Mouse (Mus musculus) intestine, embryonic 14.5 days (tissue): ENCODE data around the gene Arhgap5. TPM values are rescaled to one million over a fixed set of nuclear protein-coding genes. Genes with fewer than 3 reads are reported as not detected.

ENCODE experiments used
- ATAC-seq: fragments of 200-750 bp; cut with Nextera tagmentation; replicated peaks from 2 replicates; pipeline ENCODE4 v1.8.0; 2017; ENCODE audit warnings: low read depth, moderate number of reproducible peaks, moderate TSS enrichment, moderate library complexity; ENCODE audit not compliant: low FRiP score, low TSS enrichment
- DNase-seq: peaks from one replicate; pipeline ENCODE4 v3.0.0-alpha.2; 2018; ENCODE audit warnings: low spot score
- H3K27ac ChIP-seq: fragments of 300-500 bp; sonication (generic); 2 replicates; pipeline ENCODE4 v1.5.1; 2014; ENCODE audit warnings: low read depth, mild to moderate bottlenecking, control low read depth
- H3K27me3 ChIP-seq: fragments of 300-500 bp; sonication (generic); replicated peaks from 2 replicates; pipeline ENCODE4 v1.6.1; 2014; ENCODE audit warnings: low read length, control low read depth; ENCODE audit not compliant: control insufficient read depth, insufficient read depth
- H3K36me3 ChIP-seq: fragments of 300-500 bp; sonication (generic); 2 replicates; pipeline ENCODE4 v1.6.1; 2014; ENCODE audit warnings: low read length, control low read depth; ENCODE audit not compliant: control insufficient read depth, insufficient read depth
- H3K4me1 ChIP-seq: fragments of 300-500 bp; sonication (generic); replicated peaks from 2 replicates; pipeline ENCODE4 v1.6.1; 2014; ENCODE audit warnings: low read length, control low read depth, mixed read lengths; ENCODE audit not compliant: control insufficient read depth, insufficient read depth
- H3K4me2 ChIP-seq: fragments of 300-500 bp; sonication (generic); 2 replicates; pipeline ENCODE4 v1.6.1; 2014; ENCODE audit warnings: low read length
- H3K4me3 ChIP-seq: fragments of 300-500 bp; sonication (generic); 2 replicates; pipeline ENCODE4 v1.5.1; 2014; ENCODE audit warnings: low read depth, low read length, control low read depth, mixed read lengths
- H3K9ac ChIP-seq: fragments of 300-500 bp; sonication (generic); 2 replicates; pipeline ENCODE4 v1.6.1; 2014; ENCODE audit warnings: mild to moderate bottlenecking, low read length
- H3K9me3 ChIP-seq: fragments of 300-500 bp; sonication (generic); 2 replicates; pipeline ENCODE4 v1.6.1; 2016; ENCODE audit warnings: low read length, control low read depth; ENCODE audit not compliant: control insufficient read depth
- WGBS: fragments of 180-500 bp; shearing (Covaris S2); extraction: QIAGEN DNeasy Blood & Tissue Kit; methylation state at CpG from one replicate; pipeline ENCODE4 v1.1.7; 2014; 5-methylcytosine and 5-hydroxymethylcytosine counted together
- polyA plus RNA-seq: library from polyadenylated mRNA; unstranded; fragments of >200 nt; fragmentation: Nextera tagmentation; extraction: Ambion mirVana; gene quantifications from 2 replicates; pipeline ENCODE4 v1.2.1, GENCODE M21; 2014

The Arhgap5 gene
- polyA plus RNA-seq: 42.3 and 49.6 TPM in 2 replicates

DNA sequence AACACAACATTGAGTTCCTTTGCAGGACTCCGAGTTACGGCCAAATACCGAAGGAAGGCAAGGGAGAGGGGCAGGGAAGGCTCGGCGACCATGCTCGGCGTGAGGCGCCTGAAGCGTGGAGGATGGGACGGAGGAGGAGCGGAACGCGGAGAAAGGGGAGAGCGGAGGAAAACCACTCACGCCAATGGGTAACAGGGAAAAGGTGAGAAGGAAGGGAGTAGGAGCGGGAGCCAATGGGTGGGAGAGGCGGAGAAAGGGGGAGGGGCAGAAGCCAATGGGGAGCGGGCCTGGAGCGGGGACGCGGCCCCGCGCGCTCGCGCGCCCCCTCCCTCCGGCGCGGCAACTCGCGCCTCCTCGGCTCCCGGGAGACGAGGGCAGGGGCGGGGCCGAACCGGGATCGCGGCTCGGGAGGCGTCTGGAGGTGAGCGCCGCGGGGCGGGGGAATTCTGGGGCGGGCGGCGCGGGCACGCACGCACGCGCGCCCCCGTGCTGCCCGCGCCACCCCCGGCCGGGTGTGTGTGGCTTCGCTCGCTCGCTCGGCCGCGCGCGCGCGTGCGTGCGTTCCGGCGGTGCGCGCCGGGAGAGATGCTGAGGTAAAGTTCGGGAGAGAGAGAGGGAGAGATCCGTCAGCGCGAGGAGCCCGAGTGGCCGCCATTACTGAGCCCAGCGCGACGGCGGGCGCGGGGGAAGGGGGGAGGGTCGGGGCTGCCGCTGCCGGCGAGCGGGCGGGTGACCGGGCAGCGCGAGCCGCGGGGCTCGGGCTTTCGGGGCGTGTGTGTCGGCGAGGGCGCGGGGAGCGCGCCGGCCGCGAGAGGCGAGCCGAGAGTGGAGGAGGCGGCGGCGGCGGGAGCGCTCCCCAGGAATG is at the start of gene Arhgap5:
TSS of gene Arhgap5 (plus strand) at position 517 of the 865 bp plus-strand sequence.
- Histone ChIP-seq H3K27ac (peak within 1 kb of the TSS; percentile 100), H3K4me1 (peaks cover 9% of the 10 kb centered on the region), H3K9ac (peak within 1 kb of the TSS; percentile 96), H3K27me3 (no peaks in the 10 kb centered on the region), H3K36me3 (no peaks in the 10 kb centered on the region), H3K4me2 (peak within 1 kb of the TSS; percentile 77), H3K9me3 (no peaks in the 10 kb centered on the region), H3K4me3 (peak within 1 kb of the TSS; percentile 75)
- DNase-seq (peak; percentile 95), ATAC-seq (peak; percentile 94)
- 1% methylated on average over 58 of the region's 119 CpGs for WGBS

DNA sequence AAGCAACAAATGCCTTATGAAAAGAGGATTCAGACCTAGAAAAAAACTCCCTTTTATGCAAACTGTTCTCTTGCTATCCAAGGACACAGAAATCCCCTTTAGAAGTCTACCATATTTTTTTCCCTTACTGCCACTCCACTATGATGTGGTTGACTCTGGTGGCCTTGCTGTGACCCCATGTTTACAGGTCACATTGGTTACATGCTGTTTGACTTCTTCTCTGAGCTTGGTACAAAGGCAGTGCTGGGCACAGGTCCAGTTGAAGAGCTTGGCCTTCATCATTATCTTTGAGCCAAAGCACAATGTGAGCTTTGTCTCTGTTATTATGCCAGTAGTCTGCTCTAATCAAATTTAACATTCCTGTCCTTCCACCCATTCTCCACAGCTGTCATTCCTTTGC is 39.2 kb upstream of the Arhgap5 start:
- Histone ChIP-seq H3K27me3 (no peaks in the 10 kb centered on the region), H3K4me1 (no peaks in the 10 kb centered on the region), H3K4me3 (no peak overlapping the region), H3K27ac (no peak overlapping the region), H3K9ac (no peak overlapping the region), H3K4me2 (no peak overlapping the region), H3K9me3 (no peaks in the 10 kb centered on the region), H3K36me3 (no peaks in the 10 kb centered on the region)
- ATAC-seq (no peak), DNase-seq (no peak)

DNA sequence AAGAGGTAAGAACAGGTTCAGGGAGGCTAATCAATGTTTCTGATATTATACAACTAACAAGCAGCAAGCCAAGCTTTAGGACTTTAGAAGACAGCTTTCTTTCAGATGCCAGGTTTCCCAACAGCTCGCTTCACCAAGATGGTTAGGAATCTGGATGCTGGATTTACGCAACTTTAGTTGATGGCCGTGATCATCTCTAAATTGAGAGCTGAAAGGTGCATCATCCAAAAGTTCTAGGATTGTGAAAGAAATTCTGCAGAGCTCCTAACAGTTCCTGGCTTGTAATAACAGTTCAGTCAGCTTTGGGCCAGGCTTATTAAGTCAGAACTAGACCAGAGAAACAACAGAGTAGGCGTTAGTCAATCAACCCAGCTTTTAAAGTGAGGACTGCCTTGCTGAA is 32.2 kb upstream of the Arhgap5 start:
- no peak overlapping the region for H3K4me2 ChIP-seq

DNA sequence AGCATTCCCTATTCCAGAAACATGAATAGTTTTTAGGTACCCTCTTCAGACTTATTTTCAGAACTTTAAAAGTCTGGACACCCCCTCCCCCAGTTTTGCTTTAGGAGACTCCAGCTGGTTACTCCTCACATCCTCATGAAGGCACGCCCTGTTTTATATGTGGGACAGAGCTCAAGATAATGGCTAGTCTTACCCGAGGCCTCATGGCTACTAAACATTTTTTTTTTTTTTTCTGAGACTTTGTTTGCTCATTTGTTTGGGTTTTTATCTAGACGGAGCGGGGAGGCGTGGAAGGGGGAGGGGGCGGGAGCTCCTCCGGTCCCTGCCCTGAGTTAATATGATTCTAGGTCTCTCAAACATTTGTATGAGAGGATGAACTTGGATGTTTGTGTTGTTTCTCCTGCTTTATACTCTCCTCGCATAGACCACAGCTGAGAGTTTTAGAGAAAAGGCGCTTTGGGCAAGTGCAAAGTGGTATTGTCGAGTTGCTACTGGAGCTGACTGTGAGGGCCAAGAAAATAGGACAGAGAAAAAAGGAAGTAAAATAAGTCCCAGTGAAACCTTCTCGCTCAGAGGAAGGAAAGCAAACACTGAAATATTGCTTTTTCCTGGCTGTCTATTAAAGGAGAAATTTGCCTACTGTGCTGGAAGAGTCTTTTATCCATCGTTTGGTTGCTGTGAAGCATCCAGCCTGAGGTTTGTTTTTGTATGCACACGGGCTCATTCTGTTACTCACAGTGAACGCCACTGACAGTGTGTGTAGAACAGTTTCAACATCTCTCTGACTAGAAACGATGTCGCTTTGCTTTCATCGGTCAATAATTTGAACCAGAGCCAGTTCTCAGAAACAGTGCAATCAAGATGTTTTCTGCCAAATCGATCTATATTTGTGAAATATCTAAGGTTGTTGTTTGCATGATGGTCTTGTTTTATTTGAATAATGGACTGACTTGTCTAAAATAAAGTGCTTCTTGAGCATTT is 29.5 kb upstream of the Arhgap5 start:
- no peaks in the 10 kb centered on the region for H3K4me1 ChIP-seq
- H3K4me3 ChIP-seq: no peak overlapping the region
- WGBS: 42% methylated on average over 18 of the region's 18 CpGs
- peak overlapping the region; percentile 18 for H3K4me2 ChIP-seq
- no peak overlapping the region for H3K27ac ChIP-seq
- no peaks in the 10 kb centered on the region for H3K9me3 ChIP-seq
- DNase-seq (no peak), ATAC-seq (no peak)
- H3K27me3 ChIP-seq: no peaks in the 10 kb centered on the region
- no peak overlapping the region for H3K9ac ChIP-seq
- no peaks in the 10 kb centered on the region for H3K36me3 ChIP-seq

More for the DNA sequence above, 32.2 kb upstream of the Arhgap5 start:
- H3K27ac ChIP-seq: no peak overlapping the region
- no peak overlapping the region for H3K4me3 ChIP-seq
- WGBS: 83% methylated on average over 4 of the region's 4 CpGs
- no peaks in the 10 kb centered on the region for H3K27me3 ChIP-seq
- no peaks in the 10 kb centered on the region for H3K4me1 ChIP-seq
- no peaks in the 10 kb centered on the region for H3K9me3 ChIP-seq
- DNase-seq (no peak), ATAC-seq (no peak)
- H3K9ac ChIP-seq: no peak overlapping the region
- no peaks in the 10 kb centered on the region for H3K36me3 ChIP-seq

DNA sequence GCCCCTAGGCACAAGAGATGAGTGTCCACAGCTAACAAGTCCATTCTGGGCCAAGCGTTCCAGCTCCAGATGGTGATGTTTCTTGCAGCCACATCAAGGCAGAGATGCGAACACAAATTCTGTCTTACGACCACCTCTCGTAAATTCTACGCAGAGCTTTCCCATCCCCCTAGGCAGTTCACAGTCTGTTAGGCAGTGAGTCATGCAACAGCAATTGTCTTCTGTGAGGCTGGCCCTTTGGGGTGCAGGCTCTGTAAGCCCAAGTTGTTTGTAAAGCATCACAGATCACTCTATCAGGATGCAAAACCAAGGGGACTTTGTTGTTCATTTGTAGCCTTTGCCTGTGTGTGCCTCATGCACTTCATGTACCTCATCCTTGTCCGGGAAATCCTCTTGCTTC is 27.7 kb upstream of the Arhgap5 start:
- H3K4me2 ChIP-seq: no peak overlapping the region
- no peak overlapping the region for H3K27ac ChIP-seq
- no peaks in the 10 kb centered on the region for H3K9me3 ChIP-seq
- H3K9ac ChIP-seq: no peak overlapping the region
- H3K27me3 ChIP-seq: no peaks in the 10 kb centered on the region
- WGBS: 68% methylated on average over 6 of the region's 6 CpGs
- ATAC-seq (no peak), DNase-seq (no peak)
- H3K36me3 ChIP-seq: no peaks in the 10 kb centered on the region
- H3K4me1 ChIP-seq: no peaks in the 10 kb centered on the region
- H3K4me3 ChIP-seq: no peak overlapping the region

DNA sequence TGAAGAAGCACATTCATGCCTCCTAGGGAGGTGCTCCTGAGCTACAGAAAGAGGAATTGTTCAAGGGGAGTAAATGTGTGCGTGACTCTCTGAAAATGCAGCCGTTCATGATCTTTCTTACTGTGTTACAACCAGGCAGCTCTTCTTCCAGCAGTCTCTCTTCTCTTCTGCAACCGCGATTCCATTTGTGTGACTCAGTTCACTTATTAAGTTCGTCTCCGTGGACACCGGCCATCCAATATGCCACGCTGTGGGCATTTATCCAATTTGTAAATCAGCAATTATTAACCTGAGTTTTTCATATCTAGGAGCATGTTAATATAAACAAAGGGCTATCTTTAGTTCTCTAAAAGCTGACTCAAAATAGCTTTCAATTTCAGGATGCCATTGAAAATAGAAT is 25.2 kb upstream of the Arhgap5 start:
- Histone ChIP-seq H3K4me1 (no peaks in the 10 kb centered on the region), H3K4me3 (no peak overlapping the region), H3K4me2 (no peak overlapping the region), H3K27ac (no peak overlapping the region), H3K36me3 (no peaks in the 10 kb centered on the region), H3K27me3 (no peaks in the 10 kb centered on the region), H3K9me3 (no peaks in the 10 kb centered on the region), H3K9ac (no peak overlapping the region)
- ATAC-seq: no peak
- WGBS: 81% methylated on average over 8 of the region's 8 CpGs
- DNase-seq: no peak

DNA sequence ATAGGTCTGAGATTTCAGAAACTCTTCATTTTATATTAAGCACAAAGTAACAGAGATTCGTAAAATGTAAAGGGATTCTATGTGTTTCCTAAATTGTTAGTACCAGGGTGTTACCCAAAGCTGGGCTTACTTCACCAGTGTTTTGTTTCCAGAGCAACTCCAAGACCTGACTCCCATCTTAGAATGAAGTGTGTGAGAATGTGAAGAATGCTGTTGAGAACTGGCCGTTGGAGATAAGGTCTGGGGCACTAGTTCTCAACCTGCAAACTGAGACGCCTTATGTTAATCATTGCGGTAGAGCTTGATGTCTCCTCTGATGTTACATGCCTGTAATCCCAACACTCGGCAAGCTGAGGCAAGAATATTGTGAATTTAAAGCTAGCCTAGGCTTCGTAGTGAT is 24.4 kb upstream of the Arhgap5 start:
- DNase-seq (no peak), ATAC-seq (no peak)
- Histone ChIP-seq H3K27me3 (no peaks in the 10 kb centered on the region), H3K9me3 (no peaks in the 10 kb centered on the region), H3K4me3 (no peak overlapping the region), H3K27ac (no peak overlapping the region), H3K36me3 (no peaks in the 10 kb centered on the region), H3K9ac (no peak overlapping the region), H3K4me2 (no peak overlapping the region), H3K4me1 (no peaks in the 10 kb centered on the region)
- 60% methylated on average over 6 of the region's 6 CpGs for WGBS

DNA sequence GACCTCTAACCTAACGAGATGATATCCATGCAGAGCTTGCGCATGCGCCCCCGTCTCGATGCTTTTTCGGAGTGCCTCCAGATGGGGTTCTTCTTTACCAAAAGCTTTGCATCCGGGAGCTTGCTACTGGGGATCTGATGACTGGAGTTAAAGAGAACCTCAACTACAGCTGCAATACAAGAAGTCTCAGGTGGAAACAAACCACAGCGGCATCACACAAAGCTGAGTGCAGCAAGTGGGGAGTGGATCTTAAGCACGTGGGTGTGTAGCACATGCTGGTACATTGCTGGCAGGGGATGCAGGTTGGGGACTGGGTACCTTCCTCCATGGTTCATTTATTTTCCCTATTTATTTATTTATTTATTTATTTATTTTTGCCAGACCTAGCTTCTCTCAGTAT is 22.9 kb upstream of the Arhgap5 start:
- H3K4me3 ChIP-seq: no peak overlapping the region
- 89% methylated on average over 9 of the region's 9 CpGs for WGBS
- no peak overlapping the region for H3K27ac ChIP-seq
- no peak overlapping the region for H3K9ac ChIP-seq
- no peaks in the 10 kb centered on the region for H3K4me1 ChIP-seq
- DNase-seq: no peak
- ATAC-seq: no peak
- H3K9me3 ChIP-seq: no peaks in the 10 kb centered on the region
- no peaks in the 10 kb centered on the region for H3K36me3 ChIP-seq
- H3K27me3 ChIP-seq: no peaks in the 10 kb centered on the region
- H3K4me2 ChIP-seq: no peak overlapping the region
